Mouse (Mus musculus) retina, embryonic 14.5 days (tissue): Measurements from ENCODE around the gene Tmem158.

Source experiments
- DNase-seq: peaks from one replicate; pipeline ENCODE4 v3.0.0-alpha.2; 2015; ENCODE audit warnings: low spot score

Gene Tmem158

GRCm38 (mm10) chr9:123260611-123261021, at the start of gene Tmem158:
Gene Tmem158 (minus strand): TSS chr9:123260764.
- peak; percentile 89 for DNase-seq

DNA sequence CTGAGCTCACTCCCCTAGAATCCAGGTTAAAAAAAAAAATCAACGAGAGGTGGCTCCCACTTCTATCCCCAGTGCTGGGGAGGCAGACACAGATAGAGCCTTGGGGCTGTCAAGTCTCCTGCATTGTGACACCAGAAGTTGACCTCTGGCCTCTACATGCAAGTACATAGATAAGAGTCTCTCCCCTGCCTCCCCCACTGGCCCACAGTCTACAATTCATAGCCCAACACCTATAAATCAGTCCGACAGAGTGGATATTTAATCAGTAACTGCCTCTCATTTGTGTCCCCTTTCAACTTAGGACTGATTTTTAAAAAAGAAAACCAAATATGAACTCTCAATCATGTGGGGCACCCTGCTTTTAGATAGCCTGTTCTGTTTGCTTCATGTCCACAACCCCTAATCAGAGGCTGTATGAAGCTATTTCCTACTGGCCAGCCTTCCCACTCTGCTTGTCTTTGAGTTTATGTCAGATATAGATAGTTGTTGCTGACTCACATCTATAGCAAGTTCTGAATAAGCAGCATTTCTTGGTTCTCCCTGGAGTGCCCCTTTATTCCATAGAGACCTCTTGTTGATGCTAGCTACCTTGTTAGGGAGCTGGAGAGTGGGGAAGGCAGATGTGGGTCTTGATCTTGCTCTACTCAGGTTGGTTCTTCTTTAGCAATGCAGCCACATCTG, 49.3 kb upstream of the Tmem158 start:
- no peak for DNase-seq

GRCm38 (mm10) chr9:123309073-123309472, 48.5 kb upstream of the Tmem158 start:
- DNase-seq, result no peak

DNA sequence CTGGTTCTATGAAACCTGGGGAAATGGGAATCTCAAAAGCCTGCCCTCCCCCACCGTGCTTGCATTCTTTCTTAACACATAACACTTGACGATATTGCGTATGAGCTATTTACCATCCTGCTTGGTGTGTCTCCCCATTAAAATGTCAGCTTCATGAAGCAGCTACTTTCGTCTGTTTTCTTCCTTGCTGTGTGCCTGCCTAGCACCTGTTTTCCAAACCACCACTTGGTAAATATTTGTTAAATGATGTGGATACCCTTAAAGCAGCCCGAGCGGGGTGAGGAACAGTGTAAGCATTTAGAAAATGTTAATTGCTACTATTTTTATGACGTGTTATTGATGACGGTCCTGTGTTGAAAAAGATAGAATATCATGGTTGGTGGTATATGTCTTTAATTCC, 44.4 kb upstream of the Tmem158 start:
- no peak for DNase-seq

DNA sequence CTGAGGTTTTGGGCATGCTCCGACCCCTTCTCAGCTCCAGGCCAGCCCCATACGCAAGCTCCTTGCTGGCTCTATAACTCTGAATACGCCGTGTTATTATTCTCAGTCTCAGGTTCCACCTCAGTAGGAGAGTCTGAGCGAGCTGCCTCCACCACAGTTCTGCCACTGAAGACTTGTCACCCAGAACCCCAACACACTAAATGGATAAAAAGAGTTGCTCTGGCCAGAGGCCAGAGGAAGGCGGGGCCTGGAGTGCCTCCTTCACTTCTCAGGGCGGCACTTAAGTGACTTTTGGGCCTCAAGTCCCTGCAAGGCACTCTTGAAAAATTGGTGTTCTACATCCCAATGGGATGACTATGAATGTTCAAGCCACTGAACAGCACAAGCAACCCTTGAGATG, 43.4 kb upstream of the Tmem158 start:
- no peak for DNase-seq

DNA sequence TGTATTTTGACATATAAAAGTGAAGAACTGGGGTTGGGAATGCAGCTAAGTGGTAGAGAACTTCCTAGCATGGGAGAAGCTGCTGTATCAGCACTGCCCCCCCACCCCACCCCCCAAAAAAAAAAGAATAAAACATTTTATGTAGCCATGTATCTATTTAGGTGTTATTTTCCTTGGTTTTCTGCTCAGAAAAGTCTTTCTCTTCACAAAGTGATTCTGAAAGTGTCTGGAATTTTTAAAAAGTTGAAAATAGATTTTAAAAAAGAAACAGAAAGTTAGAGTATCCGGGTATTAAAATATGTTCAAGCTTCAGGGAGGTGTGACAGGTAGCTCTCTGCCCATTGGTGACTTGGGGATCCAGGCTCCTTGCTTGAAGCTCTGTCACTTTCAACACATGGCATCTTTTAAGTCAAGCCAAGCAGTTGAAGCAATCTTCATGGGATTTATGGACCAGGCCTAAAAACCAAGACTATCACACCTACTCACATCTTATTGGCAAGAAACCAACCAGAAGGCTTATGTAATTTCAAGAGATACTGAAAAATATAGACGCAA, 42.3 kb upstream of the Tmem158 start:
- no peak for DNase-seq

GRCm38 (mm10) chr9:123297862-123298261, 37.3 kb upstream of the Tmem158 start:
- no peak for DNase-seq

DNA sequence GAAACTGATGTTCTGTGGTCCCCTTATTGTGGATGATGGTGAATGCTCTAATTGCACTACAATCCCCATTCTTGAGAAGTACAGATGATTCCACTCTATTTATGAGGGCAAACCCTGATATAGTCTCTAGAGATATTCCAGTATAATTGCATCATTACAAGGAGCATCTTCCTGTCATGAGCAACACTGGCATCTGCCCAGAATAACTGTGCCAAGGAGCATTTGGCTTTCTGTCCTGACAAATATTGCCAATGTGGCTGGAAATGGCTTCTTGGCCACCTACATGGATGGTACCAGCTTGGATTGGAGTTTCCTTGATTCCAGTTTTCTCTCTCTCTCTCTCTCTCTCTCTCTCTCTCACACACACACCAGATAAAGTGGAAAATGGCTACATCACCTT, 35.7 kb upstream of the Tmem158 start:
- no peak for DNase-seq

DNA sequence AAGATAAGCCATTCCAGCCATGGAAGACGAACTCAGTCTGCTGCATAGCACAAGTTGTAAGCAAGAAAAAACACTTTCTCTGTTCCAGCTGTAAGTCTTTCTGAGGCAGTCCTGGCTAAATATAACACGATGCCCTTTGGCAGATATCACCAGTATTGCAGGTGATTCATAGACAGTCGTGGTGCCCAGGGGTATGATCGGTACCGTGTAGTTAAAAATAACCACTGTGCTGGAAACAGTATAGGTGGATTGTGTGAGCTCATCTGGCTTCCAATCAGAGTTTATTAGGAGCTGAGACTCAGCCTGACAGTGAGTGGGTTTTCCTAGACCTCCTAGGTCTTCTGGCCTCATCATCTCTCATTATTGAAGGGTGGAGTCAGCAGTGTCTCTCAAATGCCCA, 34.0 kb upstream of the Tmem158 start:
- no peak for DNase-seq

DNA sequence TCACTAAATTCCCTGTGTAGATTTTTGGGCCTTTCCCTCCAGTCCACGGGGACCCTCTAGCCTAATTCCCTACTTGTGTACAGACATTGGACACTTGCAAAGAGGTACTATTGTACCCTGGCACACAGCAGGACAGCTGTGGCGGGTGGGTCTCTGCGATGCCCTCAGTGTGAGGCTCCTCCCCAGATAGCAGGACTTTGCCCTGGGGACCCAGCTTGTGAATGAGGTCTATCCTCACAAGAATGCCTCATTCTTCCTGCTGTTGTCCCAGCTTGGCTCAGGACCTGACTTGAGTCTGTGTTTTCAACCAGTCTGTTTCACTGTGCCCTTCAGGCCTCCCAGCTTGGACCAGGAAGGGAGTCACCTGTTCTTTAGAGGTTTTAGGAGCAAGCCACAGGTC, 27.8 kb upstream of the Tmem158 start:
- DNase-seq, result no peak

DNA sequence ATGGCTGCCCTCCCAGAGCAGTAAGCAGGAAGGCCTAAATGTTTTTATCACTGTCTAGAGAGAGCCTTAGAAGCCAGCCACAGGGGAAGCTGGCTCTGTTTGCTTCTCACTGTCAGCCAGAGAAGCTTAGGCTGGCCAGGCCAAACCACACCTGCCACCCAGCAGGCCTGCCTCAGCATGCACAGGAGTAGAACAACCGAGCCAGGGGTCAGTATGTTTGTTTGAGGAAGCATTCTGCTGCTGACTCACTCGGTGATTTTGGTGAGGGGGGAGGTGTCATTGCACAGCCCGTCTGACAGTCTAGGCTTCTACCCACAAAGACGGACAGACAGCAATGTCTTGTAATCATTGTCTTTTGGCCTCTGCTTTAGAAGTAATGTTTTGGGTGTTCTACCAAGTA, 25.1 kb upstream of the Tmem158 start:
- DNase-seq, result no peak

DNA sequence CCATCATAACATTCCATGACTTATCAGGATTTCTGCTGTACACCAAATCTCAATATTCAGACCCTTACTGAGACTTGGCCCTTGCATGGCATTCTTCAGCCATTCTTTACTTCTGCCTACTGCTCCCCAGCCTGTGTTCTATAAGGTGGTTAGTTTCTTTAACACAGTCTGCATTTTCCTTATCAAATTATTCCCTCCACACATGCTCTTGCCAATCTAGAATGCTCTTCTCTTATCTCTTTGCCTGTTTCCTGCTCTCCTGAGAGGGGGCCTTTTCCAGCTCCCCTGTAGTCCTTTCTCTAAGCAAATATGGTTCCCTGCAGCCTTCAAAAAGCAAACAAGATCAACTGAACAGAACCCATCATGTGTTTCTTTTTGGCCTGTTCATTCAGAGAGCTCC, 20.2 kb upstream of the Tmem158 start:
- DNase-seq, result no peak

GRCm38 (mm10) chr9:123278003-123278402, 17.4 kb upstream of the Tmem158 start:
- DNase-seq, result no peak

- DNase-seq, result no peak
Measured at GRCm38 (mm10) chr9:123275373-123275772, 14.8 kb upstream of the Tmem158 start.

DNA sequence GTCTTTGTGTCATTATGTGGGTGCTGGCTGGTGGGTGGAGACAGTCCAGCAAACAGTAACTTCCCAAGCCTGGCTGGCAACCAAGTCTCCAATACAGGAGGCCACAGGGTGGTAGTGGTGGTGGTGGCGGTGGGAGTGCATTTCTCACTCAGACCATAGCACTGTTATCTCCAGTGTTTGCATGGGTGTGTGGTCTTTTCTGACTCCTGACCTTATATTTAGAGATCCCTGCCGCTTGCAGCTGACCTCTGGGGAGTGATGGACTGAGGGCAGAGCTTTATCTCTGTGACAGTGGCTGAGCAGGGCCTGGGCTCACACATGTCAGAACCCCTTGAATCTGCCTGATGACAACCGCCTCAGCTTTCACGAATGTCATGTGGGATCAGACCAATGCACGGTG, 14.1 kb upstream of the Tmem158 start:
- DNase-seq, result no peak

DNA sequence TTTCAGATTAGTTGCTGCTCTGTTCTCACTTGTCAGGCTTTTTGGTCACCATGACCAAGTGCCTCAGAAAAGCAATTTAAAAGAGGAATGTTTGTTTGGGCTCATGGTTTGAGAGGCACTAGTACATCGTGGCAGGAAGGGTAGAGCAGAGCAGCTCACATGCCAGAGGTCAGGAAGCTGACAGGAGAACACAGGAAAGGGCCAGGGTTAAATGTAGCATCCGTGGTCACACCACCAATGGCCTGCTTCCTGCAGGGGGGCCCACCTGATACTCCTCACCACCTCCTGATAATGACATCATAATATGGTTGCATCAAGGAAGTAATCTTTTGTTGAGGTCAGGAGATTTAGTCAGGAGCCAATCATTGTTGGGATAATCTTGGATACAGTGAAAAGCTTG, 13.3 kb upstream of the Tmem158 start:
- DNase-seq, result no peak

GRCm38 (mm10) chr9:123271552-123271951, 11.0 kb upstream of the Tmem158 start:
- no peak for DNase-seq

DNA sequence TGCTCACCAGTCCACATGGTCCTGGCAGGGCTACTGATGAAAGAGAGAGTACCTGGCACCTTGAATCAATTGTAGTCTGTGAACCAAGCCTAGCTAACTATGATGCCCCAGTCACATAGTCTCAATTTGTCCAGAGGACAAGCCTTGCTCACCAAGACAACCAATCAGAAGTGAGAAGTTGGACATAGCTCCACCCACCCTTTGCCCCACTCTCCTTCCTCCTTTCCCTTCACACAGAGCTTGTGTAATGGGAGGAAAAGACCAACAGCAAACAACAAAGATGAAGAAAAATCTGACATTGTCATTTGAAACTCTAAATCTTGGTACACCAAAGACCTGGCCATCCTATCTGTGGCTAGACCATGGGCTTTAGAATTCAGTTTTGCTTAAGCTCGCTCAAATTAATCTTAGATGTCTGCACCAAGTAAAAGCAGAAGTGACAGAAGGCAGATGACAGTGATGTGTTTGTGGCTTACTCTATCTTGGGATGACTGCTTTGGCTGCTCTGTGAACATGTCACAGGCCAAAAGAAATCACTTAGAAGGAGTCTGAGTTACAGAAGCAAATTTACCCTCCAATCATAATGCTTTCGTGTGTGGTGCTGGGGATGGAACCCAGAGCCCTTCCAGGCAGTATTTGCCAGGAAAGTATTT, 9.5 kb upstream of the Tmem158 start:
- no peak for DNase-seq

- DNase-seq, result no peak
Measured at GRCm38 (mm10) chr9:123259896-123260610, 511 bp downstream of the Tmem158 start.

GRCm38 (mm10) chr9:123259461-123259895, 1.1 kb downstream of the Tmem158 start:
- peak; percentile 88 for DNase-seq

- no peak for DNase-seq
Measured at GRCm38 (mm10) chr9:123258796-123259195, 1.8 kb downstream of the Tmem158 start.

DNA sequence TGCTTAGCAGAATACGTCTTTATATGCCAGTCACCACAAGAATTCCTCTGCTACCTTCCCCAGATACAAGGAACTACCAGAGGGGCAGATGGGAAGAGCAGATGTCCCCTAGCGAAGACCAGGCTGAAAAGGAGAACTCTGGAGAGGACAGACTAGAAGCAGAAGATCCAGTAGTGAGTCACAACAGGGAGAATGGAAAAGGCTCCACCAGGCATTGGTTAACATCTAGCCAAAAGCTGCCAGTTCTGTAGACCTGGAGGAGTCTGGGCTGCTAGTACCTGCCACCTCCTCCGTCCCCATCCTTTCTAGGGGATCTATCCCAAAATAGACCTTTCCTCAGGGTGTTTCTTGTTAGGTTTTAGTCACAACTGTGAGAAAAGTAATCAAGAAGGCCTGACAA, 4.8 kb downstream of the Tmem158 start:
- no peak for DNase-seq

- DNase-seq, result no peak
Measured at GRCm38 (mm10) chr9:123247992-123248391, 12.6 kb downstream of the Tmem158 start.
